Mouse (Mus musculus): ENCODE data around the gene Nars2. TPM values are rescaled to one million over a fixed set of nuclear protein-coding genes. Genes with fewer than 3 reads are reported as not detected.

Nars2 gene
- total and polyA plus RNA-seq, 2 experiments from 2014 or later = 11.8 to 17.8 TPM

DNA sequence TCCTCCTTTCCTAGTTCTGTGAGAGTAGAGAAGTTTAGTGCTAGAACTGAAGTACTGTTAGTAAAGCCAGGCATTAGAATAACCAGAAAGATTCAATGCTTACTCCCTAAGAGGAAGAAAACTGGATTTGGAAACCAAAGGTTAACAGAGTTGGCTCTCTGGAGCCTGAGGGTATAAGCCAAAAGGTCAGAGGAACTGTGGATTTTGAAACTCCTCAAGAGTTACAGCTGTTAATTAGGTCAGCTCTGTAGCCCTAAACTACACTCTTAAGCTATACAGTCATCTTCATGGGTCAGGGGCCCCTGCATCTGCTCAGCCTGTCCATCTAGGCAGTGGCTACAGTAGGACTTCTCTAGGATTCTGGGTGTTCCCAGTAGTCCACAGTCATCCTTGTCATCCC is 125.7 kb downstream of the Nars2 start:
- Histone ChIP-seq H3K9me3 (replicated peaks; ENCODE audit: control insufficient read depth, low read length) (no peaks in the 10 kb centered on the region), H3K36me3 (replicated peaks; ENCODE audit: control insufficient read depth, insufficient read depth, low read length) (no peaks in the 10 kb centered on the region), H3K27me3 (ENCODE audit: control insufficient read depth, insufficient read depth, low read length) (no peaks in the 10 kb centered on the region), H3K4me3 (ENCODE audit: low read depth, low read length) (no peak overlapping the region), H3K4me2 (ENCODE audit: low read depth, low read length) (no peak overlapping the region), H3K27ac (ENCODE audit: low read depth) (no peak overlapping the region), H3K4me1 (ENCODE audit: control insufficient read depth, insufficient read depth) (peaks cover 8% of the 10 kb centered on the region; the same call in 1 of the 2 replicates), H3K9ac (replicated peaks; ENCODE audit: low read depth, low read length) (no peak overlapping the region)
- DNase-seq (ENCODE audit: low spot score) (no peak), ATAC-seq (ENCODE audit: insufficient read depth, low read depth) (no peak)
- TF ChIP-seq CTCF (IDR thresholded peaks at IDR 0.05; ENCODE audit: low read depth) (no peak), EP300 (IDR thresholded peaks at IDR 0.05; ENCODE audit: low read depth) (no peak)

DNA sequence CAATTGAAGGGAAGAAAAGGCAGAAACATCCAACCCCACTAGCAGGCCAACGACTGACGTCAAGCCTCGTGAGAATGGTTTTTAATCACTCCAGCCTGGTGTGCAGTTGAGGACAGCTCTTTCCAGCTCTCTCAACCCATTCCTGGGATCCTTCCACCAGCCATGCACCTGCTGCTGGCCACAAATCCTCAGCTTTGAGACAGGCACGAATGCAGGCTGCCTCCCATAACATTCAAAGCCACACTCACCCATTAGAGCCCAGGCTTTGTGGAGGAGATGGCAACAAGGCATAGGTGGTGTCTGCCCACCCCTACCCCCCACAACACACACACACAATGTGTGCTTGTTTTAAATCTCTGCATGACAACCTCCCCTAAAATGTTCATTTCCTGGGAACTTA is 127.4 kb downstream of the Nars2 start:
- no peak overlapping the region for H3K27ac ChIP-seq (ENCODE audit: low read depth)
- no peak for ATAC-seq (ENCODE audit: insufficient read depth, low read depth)
- TF ChIP-seq CTCF (IDR thresholded peaks at IDR 0.05; ENCODE audit: low read depth) = no peak
- H3K36me3 ChIP-seq (replicated peaks; ENCODE audit: control insufficient read depth, insufficient read depth, low read length) = no peaks in the 10 kb centered on the region
- H3K4me3 ChIP-seq (ENCODE audit: low read depth, low read length) = no peak overlapping the region
- DNase-seq (ENCODE audit: low spot score) = no peak
- no peak overlapping the region for H3K9ac ChIP-seq (replicated peaks; ENCODE audit: low read depth, low read length)
- no peaks in the 10 kb centered on the region for H3K9me3 ChIP-seq (replicated peaks; ENCODE audit: control insufficient read depth, low read length)
- H3K27me3 ChIP-seq (ENCODE audit: control insufficient read depth, insufficient read depth, low read length) = no peaks in the 10 kb centered on the region
- WGBS = 41% methylated on average over 4 of the region's 4 CpGs
- no peak overlapping the region for H3K4me2 ChIP-seq (ENCODE audit: low read depth, low read length)
- H3K4me1 ChIP-seq (ENCODE audit: control insufficient read depth, insufficient read depth) = peaks cover 8% of the 10 kb centered on the region; the same call in 1 of the 2 replicates

DNA sequence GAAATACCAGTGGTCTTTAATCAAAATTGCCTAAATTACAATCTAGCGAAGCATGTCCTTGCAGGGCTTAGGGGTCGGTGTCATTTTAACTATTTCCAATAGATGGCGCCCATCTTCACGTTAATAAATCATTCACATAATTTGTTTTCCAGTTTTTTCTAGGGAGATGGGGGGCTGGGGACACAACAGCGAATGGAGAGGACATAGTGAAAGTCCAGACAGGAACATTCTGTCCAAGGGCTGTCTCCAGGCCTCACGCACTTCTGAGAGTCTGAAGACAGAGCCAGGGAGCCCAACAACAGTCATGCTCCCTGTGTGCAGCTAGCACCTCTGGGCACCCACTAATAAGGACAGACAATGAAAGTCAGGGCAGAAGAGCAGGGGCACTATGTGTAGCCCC is 127.8 kb downstream of the Nars2 start:
- H3K9ac ChIP-seq (replicated peaks; ENCODE audit: low read depth, low read length) = no peak overlapping the region
- ATAC-seq (ENCODE audit: insufficient read depth, low read depth) (no peak), DNase-seq (ENCODE audit: low spot score) (peak; percentile 59)
- H3K27me3 ChIP-seq (ENCODE audit: control insufficient read depth, insufficient read depth, low read length) = no peaks in the 10 kb centered on the region
- no peaks in the 10 kb centered on the region for H3K36me3 ChIP-seq (replicated peaks; ENCODE audit: control insufficient read depth, insufficient read depth, low read length)
- WGBS = 15% methylated on average over 6 of the region's 6 CpGs
- H3K4me1 ChIP-seq (ENCODE audit: control insufficient read depth, insufficient read depth) = peaks cover 8% of the 10 kb centered on the region; the same call in 1 of the 2 replicates
- TF ChIP-seq EP300 (IDR thresholded peaks at IDR 0.05; ENCODE audit: low read depth) = no peak
- TF ChIP-seq CTCF (IDR thresholded peaks at IDR 0.05; ENCODE audit: low read depth) = peak; percentile 57
- no peak overlapping the region; the same call in 1 of the 2 replicates for H3K27ac ChIP-seq (ENCODE audit: low read depth)
- H3K9me3 ChIP-seq (replicated peaks; ENCODE audit: control insufficient read depth, low read length) = no peaks in the 10 kb centered on the region
- H3K4me2 ChIP-seq (ENCODE audit: low read depth, low read length) = peak overlapping the region; percentile 21; the same call in 1 of the 2 replicates
- H3K4me3 ChIP-seq (ENCODE audit: low read depth, low read length) = no peak overlapping the region

DNA sequence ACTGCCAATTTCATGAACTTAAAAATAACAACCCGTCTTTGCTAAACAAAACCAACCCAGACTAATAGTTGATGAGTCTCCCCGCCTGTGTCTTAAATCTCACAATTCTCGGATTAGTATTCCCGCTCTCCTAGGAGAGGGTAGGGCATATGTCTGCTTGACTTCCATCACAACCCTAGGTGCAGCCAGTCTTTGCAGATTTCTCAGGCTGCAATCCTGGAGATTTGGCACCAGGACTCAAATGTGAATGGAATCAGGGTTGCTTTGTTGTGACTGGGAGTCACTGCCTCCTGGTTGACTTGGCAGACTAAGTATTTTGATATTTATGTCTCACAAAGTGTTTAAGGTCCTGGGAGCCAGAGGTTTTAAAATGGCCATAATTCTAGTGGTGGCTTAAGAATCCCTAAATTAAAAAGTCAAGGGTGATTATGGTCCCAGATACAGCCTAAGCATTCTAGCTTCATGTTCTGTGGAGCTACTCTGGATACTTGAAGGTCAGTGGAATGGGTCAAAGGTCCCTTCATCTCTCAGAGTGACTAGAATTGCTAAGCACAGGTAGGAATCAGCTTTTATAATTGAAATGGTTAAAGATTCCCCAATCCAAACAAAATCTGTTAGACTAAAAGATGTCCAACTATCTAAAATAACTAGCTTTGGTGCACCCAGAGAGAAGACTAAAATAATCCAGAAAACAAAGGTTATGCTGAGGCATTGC is 128.5 kb downstream of the Nars2 start:
- H3K9ac ChIP-seq (replicated peaks; ENCODE audit: low read depth, low read length) = no peak overlapping the region
- peaks cover 8% of the 10 kb centered on the region; the same call in 1 of the 2 replicates for H3K4me1 ChIP-seq (ENCODE audit: control insufficient read depth, insufficient read depth)
- H3K4me2 ChIP-seq (ENCODE audit: low read depth, low read length) = 0 out of 2 replicates have a peak overlapping the region, but pooled peaks have one; percentile 21
- TF ChIP-seq CTCF (IDR thresholded peaks at IDR 0.05; ENCODE audit: low read depth) (no peak), EP300 (IDR thresholded peaks at IDR 0.05; ENCODE audit: low read depth) (no peak)
- no peaks in the 10 kb centered on the region for H3K36me3 ChIP-seq (replicated peaks; ENCODE audit: control insufficient read depth, insufficient read depth, low read length)
- H3K27ac ChIP-seq (ENCODE audit: low read depth) = peak overlapping the region; percentile 58; the same call in 1 of the 2 replicates
- no peak for DNase-seq (ENCODE audit: low spot score)
- H3K4me3 ChIP-seq (ENCODE audit: low read depth, low read length) = no peak overlapping the region
- H3K27me3 ChIP-seq (ENCODE audit: control insufficient read depth, insufficient read depth, low read length) = no peaks in the 10 kb centered on the region
- WGBS = 53% methylated on average over 4 of the region's 4 CpGs
- H3K9me3 ChIP-seq (replicated peaks; ENCODE audit: control insufficient read depth, low read length) = no peaks in the 10 kb centered on the region
- ATAC-seq (ENCODE audit: insufficient read depth, low read depth) = no peak

DNA sequence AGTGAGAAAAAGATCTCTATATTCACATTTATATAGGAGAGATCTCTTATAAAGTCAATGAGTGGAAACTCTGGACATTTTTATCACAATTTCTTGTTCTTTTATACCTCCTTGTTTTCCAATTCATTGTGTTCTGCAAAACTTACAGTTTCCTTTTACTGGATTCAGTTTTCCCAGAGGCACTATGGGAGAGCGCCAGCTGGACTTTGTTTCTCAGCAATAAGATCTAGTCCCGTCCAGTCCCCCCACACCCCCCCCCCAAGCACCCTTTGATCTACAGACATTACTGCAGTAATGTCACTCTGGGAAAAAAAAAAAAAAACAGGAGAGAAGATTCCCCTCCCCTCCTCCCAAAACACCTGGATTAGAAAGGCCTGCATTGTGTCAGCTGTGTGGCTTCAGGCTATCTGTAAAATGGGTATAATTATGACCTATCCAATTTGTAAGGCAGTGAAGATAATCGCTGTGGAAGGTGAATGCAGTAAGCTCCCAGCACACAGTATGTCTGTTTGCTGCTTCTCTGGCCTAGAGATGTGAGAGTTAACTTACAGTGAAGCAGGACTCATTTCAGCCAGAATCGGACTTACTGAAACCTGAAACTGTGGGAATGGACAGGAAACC is 129.4 kb downstream of the Nars2 start:
- Histone ChIP-seq H3K9me3 (replicated peaks; ENCODE audit: control insufficient read depth, low read length) (no peaks in the 10 kb centered on the region), H3K27ac (ENCODE audit: low read depth) (peak overlapping the region; percentile 98), H3K4me2 (ENCODE audit: low read depth, low read length) (peak overlapping the region; percentile 89), H3K4me3 (ENCODE audit: low read depth, low read length) (peak overlapping the region; percentile 94), H3K36me3 (replicated peaks; ENCODE audit: control insufficient read depth, insufficient read depth, low read length) (no peaks in the 10 kb centered on the region), H3K9ac (replicated peaks; ENCODE audit: low read depth, low read length) (peak overlapping the region; percentile 97), H3K4me1 (ENCODE audit: control insufficient read depth, insufficient read depth) (peaks cover 8% of the 10 kb centered on the region; the same call in 1 of the 2 replicates), H3K27me3 (ENCODE audit: control insufficient read depth, insufficient read depth, low read length) (no peaks in the 10 kb centered on the region)
- ATAC-seq (ENCODE audit: insufficient read depth, low read depth) (no peak), DNase-seq (ENCODE audit: low spot score) (no peak)
- TF ChIP-seq CTCF (IDR thresholded peaks at IDR 0.05; ENCODE audit: low read depth) (no peak), EP300 (IDR thresholded peaks at IDR 0.05; ENCODE audit: low read depth) (no peak)
- 42% methylated on average over 4 of the region's 4 CpGs for WGBS

Data from heart, postnatal 0 days (tissue).